Mouse (Mus musculus): ENCODE data around the gene Golga5. TPM values are rescaled to one million over a fixed set of nuclear protein-coding genes. Genes with fewer than 3 reads are reported as not detected.

The Golga5 gene
- polyA plus RNA-seq, 1 experiment from 2014 or later, result 24.7 TPM

- H3K4me3 ChIP-seq (ENCODE audit: low read length), result no peak overlapping the region
- H3K27me3 ChIP-seq (replicated peaks; ENCODE audit: control insufficient read depth, insufficient read depth, low read length), result no peaks in the 10 kb centered on the region
- WGBS, result 67% methylated on average over 6 of the region's 6 CpGs
- H3K4me2 ChIP-seq (ENCODE audit: low read length), result no peak overlapping the region
- no peak overlapping the region for H3K27ac ChIP-seq (ENCODE audit: low read depth, low read length)
- H3K9me3 ChIP-seq (ENCODE audit: control insufficient read depth, low read length), result no peaks in the 10 kb centered on the region
- no peaks in the 10 kb centered on the region for H3K4me1 ChIP-seq (ENCODE audit: control insufficient read depth, insufficient read depth, low read depth, low read length)
- H3K36me3 ChIP-seq (ENCODE audit: control insufficient read depth, insufficient read depth, low read length), result no peaks in the 10 kb centered on the region
- no peak for ATAC-seq
- no peak overlapping the region for H3K9ac ChIP-seq (ENCODE audit: low read depth, low read length)
These were observed 45.8 kb downstream of the Golga5 start for GRCm38 (mm10) chr12:102514751-102515150.

- H3K27me3 ChIP-seq (replicated peaks; ENCODE audit: control insufficient read depth, insufficient read depth, low read length), result no peaks in the 10 kb centered on the region
- no peak overlapping the region for H3K9ac ChIP-seq (ENCODE audit: low read depth, low read length)
- H3K36me3 ChIP-seq (ENCODE audit: control insufficient read depth, insufficient read depth, low read length), result no peaks in the 10 kb centered on the region
- no peak overlapping the region for H3K27ac ChIP-seq (ENCODE audit: low read depth, low read length)
- WGBS, result 54% methylated on average over 4 of the region's 4 CpGs
- no peaks in the 10 kb centered on the region for H3K9me3 ChIP-seq (ENCODE audit: control insufficient read depth, low read length)
- no peak overlapping the region for H3K4me2 ChIP-seq (ENCODE audit: low read length)
- H3K4me3 ChIP-seq (ENCODE audit: low read length), result no peak overlapping the region
- no peaks in the 10 kb centered on the region for H3K4me1 ChIP-seq (ENCODE audit: control insufficient read depth, insufficient read depth, low read depth, low read length)
- ATAC-seq, result no peak
These were observed 47.2 kb downstream of the Golga5 start for GRCm38 (mm10) chr12:102516151-102516550.

GRCm38 (mm10) chr12:102517647-102518046 is 48.7 kb downstream of the Golga5 start:
- H3K36me3 ChIP-seq (ENCODE audit: control insufficient read depth, insufficient read depth, low read length), result no peaks in the 10 kb centered on the region
- no peak overlapping the region for H3K4me2 ChIP-seq (ENCODE audit: low read length)
- no peak for ATAC-seq
- no peak overlapping the region for H3K4me3 ChIP-seq (ENCODE audit: low read length)
- no peak overlapping the region for H3K9ac ChIP-seq (ENCODE audit: low read depth, low read length)
- H3K4me1 ChIP-seq (ENCODE audit: control insufficient read depth, insufficient read depth, low read depth, low read length), result 0 out of 2 replicates have a peak, but pooled peaks cover 5% of the 10 kb centered on the region
- H3K9me3 ChIP-seq (ENCODE audit: control insufficient read depth, low read length), result no peaks in the 10 kb centered on the region
- H3K27ac ChIP-seq (ENCODE audit: low read depth, low read length), result no peak overlapping the region
- no peaks in the 10 kb centered on the region for H3K27me3 ChIP-seq (replicated peaks; ENCODE audit: control insufficient read depth, insufficient read depth, low read length)
- WGBS, result 73% methylated on average over 13 of the region's 13 CpGs

GRCm38 (mm10) chr12:102519929-102520720 is 51.2 kb downstream of the Golga5 start:
- no peaks in the 10 kb centered on the region for H3K27me3 ChIP-seq (replicated peaks; ENCODE audit: control insufficient read depth, insufficient read depth, low read length)
- H3K4me3 ChIP-seq (ENCODE audit: low read length), result no peak overlapping the region
- ATAC-seq, result no peak
- no peak overlapping the region for H3K4me2 ChIP-seq (ENCODE audit: low read length)
- no peak overlapping the region for H3K27ac ChIP-seq (ENCODE audit: low read depth, low read length)
- 91% methylated on average over 12 of the region's 12 CpGs for WGBS
- no peaks in the 10 kb centered on the region for H3K9me3 ChIP-seq (ENCODE audit: control insufficient read depth, low read length)
- 0 out of 2 replicates have a peak, but pooled peaks cover 5% of the 10 kb centered on the region for H3K4me1 ChIP-seq (ENCODE audit: control insufficient read depth, insufficient read depth, low read depth, low read length)
- no peak overlapping the region for H3K9ac ChIP-seq (ENCODE audit: low read depth, low read length)
- no peaks in the 10 kb centered on the region for H3K36me3 ChIP-seq (ENCODE audit: control insufficient read depth, insufficient read depth, low read length)

- Histone ChIP-seq H3K9ac (ENCODE audit: low read depth, low read length) (no peak overlapping the region), H3K9me3 (ENCODE audit: control insufficient read depth, low read length) (no peaks in the 10 kb centered on the region), H3K4me2 (ENCODE audit: low read length) (no peak overlapping the region), H3K27ac (ENCODE audit: low read depth, low read length) (no peak overlapping the region), H3K36me3 (ENCODE audit: control insufficient read depth, insufficient read depth, low read length) (no peaks in the 10 kb centered on the region), H3K27me3 (replicated peaks; ENCODE audit: control insufficient read depth, insufficient read depth, low read length) (no peaks in the 10 kb centered on the region; the same call in 1 of the 2 replicates), H3K4me1 (ENCODE audit: control insufficient read depth, insufficient read depth, low read depth, low read length) (0 out of 2 replicates have a peak, but pooled peaks cover 5% of the 10 kb centered on the region), H3K4me3 (ENCODE audit: low read length) (no peak overlapping the region)
- WGBS, result 34% methylated on average over 13 of the region's 13 CpGs
- peak; percentile 68 for ATAC-seq
These were observed 52.9 kb downstream of the Golga5 start for GRCm38 (mm10) chr12:102521777-102522319.

- Histone ChIP-seq H3K27me3 (replicated peaks; ENCODE audit: control insufficient read depth, insufficient read depth, low read length) (no peaks in the 10 kb centered on the region; the same call in 1 of the 2 replicates), H3K36me3 (ENCODE audit: control insufficient read depth, insufficient read depth, low read length) (no peaks in the 10 kb centered on the region), H3K27ac (ENCODE audit: low read depth, low read length) (no peak overlapping the region), H3K9me3 (ENCODE audit: control insufficient read depth, low read length) (no peaks in the 10 kb centered on the region), H3K4me3 (ENCODE audit: low read length) (no peak overlapping the region), H3K4me1 (ENCODE audit: control insufficient read depth, insufficient read depth, low read depth, low read length) (0 out of 2 replicates have a peak, but pooled peaks cover 5% of the 10 kb centered on the region), H3K4me2 (ENCODE audit: low read length) (no peak overlapping the region), H3K9ac (ENCODE audit: low read depth, low read length) (no peak overlapping the region)
- 77% methylated on average over 3 of the region's 3 CpGs for WGBS
- no peak for ATAC-seq
These were observed 55.3 kb downstream of the Golga5 start for GRCm38 (mm10) chr12:102524216-102524615.

GRCm38 (mm10) chr12:102524760-102525159 is 55.8 kb downstream of the Golga5 start:
- Histone ChIP-seq H3K4me2 (ENCODE audit: low read length) (no peak overlapping the region), H3K4me1 (ENCODE audit: control insufficient read depth, insufficient read depth, low read depth, low read length) (0 out of 2 replicates have a peak, but pooled peaks cover 5% of the 10 kb centered on the region), H3K9ac (ENCODE audit: low read depth, low read length) (no peak overlapping the region), H3K27me3 (replicated peaks; ENCODE audit: control insufficient read depth, insufficient read depth, low read length) (no peaks in the 10 kb centered on the region; the same call in 1 of the 2 replicates), H3K4me3 (ENCODE audit: low read length) (no peak overlapping the region), H3K9me3 (ENCODE audit: control insufficient read depth, low read length) (no peaks in the 10 kb centered on the region), H3K36me3 (ENCODE audit: control insufficient read depth, insufficient read depth, low read length) (no peaks in the 10 kb centered on the region), H3K27ac (ENCODE audit: low read depth, low read length) (no peak overlapping the region)
- WGBS, result 28% methylated on average over 6 of the region's 6 CpGs
- no peak for ATAC-seq

- ATAC-seq, result no peak
- no peak overlapping the region for H3K9ac ChIP-seq (ENCODE audit: low read depth, low read length)
- no peaks in the 10 kb centered on the region; the same call in 1 of the 2 replicates for H3K27me3 ChIP-seq (replicated peaks; ENCODE audit: control insufficient read depth, insufficient read depth, low read length)
- H3K36me3 ChIP-seq (ENCODE audit: control insufficient read depth, insufficient read depth, low read length), result no peaks in the 10 kb centered on the region
- H3K4me1 ChIP-seq (ENCODE audit: control insufficient read depth, insufficient read depth, low read depth, low read length), result no peaks in the 10 kb centered on the region; the same call in 1 of the 2 replicates
- no peak overlapping the region for H3K27ac ChIP-seq (ENCODE audit: low read depth, low read length)
- 71% methylated on average over 5 of the region's 5 CpGs for WGBS
- H3K4me3 ChIP-seq (ENCODE audit: low read length), result no peak overlapping the region
- H3K9me3 ChIP-seq (ENCODE audit: control insufficient read depth, low read length), result no peaks in the 10 kb centered on the region
- H3K4me2 ChIP-seq (ENCODE audit: low read length), result no peak overlapping the region
These were observed 59.1 kb downstream of the Golga5 start for GRCm38 (mm10) chr12:102527989-102528388.

- no peaks in the 10 kb centered on the region for H3K36me3 ChIP-seq (ENCODE audit: control insufficient read depth, insufficient read depth, low read length)
- no peak overlapping the region for H3K4me3 ChIP-seq (ENCODE audit: low read length)
- H3K9ac ChIP-seq (ENCODE audit: low read depth, low read length), result no peak overlapping the region
- no peak for ATAC-seq
- H3K27me3 ChIP-seq (replicated peaks; ENCODE audit: control insufficient read depth, insufficient read depth, low read length), result no peaks in the 10 kb centered on the region
- H3K4me2 ChIP-seq (ENCODE audit: low read length), result no peak overlapping the region
- no peak overlapping the region for H3K27ac ChIP-seq (ENCODE audit: low read depth, low read length)
- no peaks in the 10 kb centered on the region; the same call in 1 of the 2 replicates for H3K4me1 ChIP-seq (ENCODE audit: control insufficient read depth, insufficient read depth, low read depth, low read length)
- no peaks in the 10 kb centered on the region for H3K9me3 ChIP-seq (ENCODE audit: control insufficient read depth, low read length)
- WGBS, result 48% methylated on average over 1 of the region's 1 CpGs
These were observed 66.9 kb downstream of the Golga5 start for GRCm38 (mm10) chr12:102535796-102536195.
